Mouse (Mus musculus) midbrain, embryonic 10.5 days (tissue): ENCODE measurements around the gene Clec9a. TPM values are rescaled to one million over a fixed set of nuclear protein-coding genes. Genes with fewer than 3 reads are reported as not detected.

ENCODE experiments used
- DNase-seq: peaks from one replicate; pipeline ENCODE4 v3.0.0-alpha.2; 2017; ENCODE audit warnings: low spot score
- H3K27ac ChIP-seq: fragments of 300-500 bp; sonication (generic); replicated peaks from 2 replicates; pipeline ENCODE4 v1.5.1; 2016; ENCODE audit warnings: mild to moderate bottlenecking
- H3K27me3 ChIP-seq: fragments of 300-500 bp; sonication (generic); 2 replicates; pipeline ENCODE4 v1.6.1; 2016; ENCODE audit warnings: low read depth, mild to moderate bottlenecking; ENCODE audit not compliant: poor library complexity, severe bottlenecking
- H3K36me3 ChIP-seq: fragments of 300-500 bp; sonication (generic); 2 replicates; pipeline ENCODE4 v1.6.1; 2016; ENCODE audit warnings: mild to moderate bottlenecking, moderate library complexity
- H3K4me1 ChIP-seq: fragments of 300-500 bp; sonication (generic); 2 replicates; pipeline ENCODE4 v1.6.1; 2016
- H3K4me3 ChIP-seq: fragments of 300-500 bp; sonication (generic); 2 replicates; pipeline ENCODE4 v1.5.1; 2016; ENCODE audit warnings: mild to moderate bottlenecking, moderate library complexity
- H3K9me3 ChIP-seq: fragments of 300-500 bp; sonication (generic); replicated peaks from 2 replicates; pipeline ENCODE4 v1.6.1; 2016; ENCODE audit warnings: mild to moderate bottlenecking
- WGBS: fragments of 180-500 bp; shearing (Covaris S2); methylation state at CpG from one replicate; pipeline ENCODE4 v1.1.7; 2016; 5-methylcytosine and 5-hydroxymethylcytosine counted together
- polyA plus RNA-seq: library from polyadenylated mRNA; unstranded; fragments of >200 nt; fragmentation: Nextera tagmentation; extraction: Ambion mirVana; gene quantifications from 2 replicates; pipeline ENCODE4 v1.2.1, GENCODE M21; 2016

Gene Clec9a
- polyA plus RNA-seq, 1 experiment from 2014 or later = 0.21 TPM

DNA sequence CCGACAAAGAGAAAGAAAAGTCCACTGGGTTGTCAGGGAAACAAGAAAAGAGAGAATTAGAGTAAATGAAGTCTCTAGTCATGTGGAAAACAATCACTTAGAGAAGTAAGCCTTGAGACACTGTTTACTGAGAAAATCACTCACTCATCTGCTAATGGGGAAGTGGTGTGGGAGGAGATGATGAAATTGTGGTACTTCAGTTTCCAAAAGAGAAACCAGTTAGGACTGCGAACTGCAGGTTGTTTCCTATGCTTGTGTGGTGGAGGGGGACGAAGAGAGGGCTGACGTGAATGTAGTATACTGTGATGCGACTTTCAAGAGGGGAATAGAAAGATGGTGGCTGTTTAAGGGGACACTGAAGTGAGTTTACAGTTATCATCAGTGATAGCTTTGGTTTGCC is 25.6 kb downstream of the Clec9a start:
- H3K4me1 ChIP-seq = no peaks in the 10 kb centered on the region
- no peak overlapping the region for H3K4me3 ChIP-seq
- no peaks in the 10 kb centered on the region for H3K27me3 ChIP-seq
- no peaks in the 10 kb centered on the region for H3K36me3 ChIP-seq
- WGBS = 72% methylated on average over 5 of the region's 5 CpGs
- H3K27ac ChIP-seq = no peak overlapping the region
- no peaks in the 10 kb centered on the region for H3K9me3 ChIP-seq
- no peak for DNase-seq

DNA sequence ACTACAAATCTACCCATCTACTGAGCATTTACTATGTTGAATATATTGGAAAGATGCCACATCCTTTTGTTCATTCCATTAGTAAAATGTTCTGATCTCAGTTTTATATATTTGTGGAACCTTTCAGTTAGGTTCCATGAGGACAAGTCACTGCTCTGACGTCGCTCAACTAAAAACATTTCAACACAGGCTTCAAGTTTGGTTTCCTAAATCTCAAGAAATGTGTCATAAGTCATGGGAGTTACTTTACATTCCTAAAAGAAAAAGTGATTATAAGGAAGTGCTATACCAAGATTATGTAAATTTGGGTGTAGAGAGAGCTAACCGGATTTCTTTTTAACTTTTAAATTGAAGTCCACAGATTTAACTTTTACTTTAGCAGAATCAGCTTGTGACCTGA is 27.4 kb downstream of the Clec9a start:
- Histone ChIP-seq H3K27ac (no peak overlapping the region), H3K36me3 (no peaks in the 10 kb centered on the region), H3K4me1 (no peaks in the 10 kb centered on the region), H3K4me3 (no peak overlapping the region), H3K27me3 (no peaks in the 10 kb centered on the region), H3K9me3 (no peaks in the 10 kb centered on the region)
- 90% methylated on average over 3 of the region's 3 CpGs for WGBS
- DNase-seq = no peak

DNA sequence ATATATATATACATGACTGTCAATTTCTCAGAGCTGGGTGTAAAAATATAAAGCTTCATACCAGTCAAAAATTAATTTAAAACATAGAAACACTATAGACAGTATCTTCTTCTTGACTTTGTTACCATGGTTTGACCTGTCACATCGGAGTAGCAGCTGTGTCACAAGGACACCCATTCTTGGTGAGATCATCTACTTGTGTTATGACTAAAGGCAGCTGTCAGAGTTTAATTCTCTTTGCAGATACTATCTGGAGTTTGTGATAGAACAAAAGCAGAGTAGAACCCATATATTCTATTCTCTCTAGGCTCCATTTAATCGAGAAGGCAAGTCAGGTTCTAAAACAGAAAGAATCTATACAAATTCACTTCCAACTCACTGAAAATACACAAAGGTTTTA is 29.4 kb downstream of the Clec9a start:
- 86% methylated on average over 2 of the region's 2 CpGs for WGBS
- H3K27me3 ChIP-seq = no peaks in the 10 kb centered on the region
- H3K36me3 ChIP-seq = no peaks in the 10 kb centered on the region
- H3K4me3 ChIP-seq = no peak overlapping the region
- no peak overlapping the region for H3K27ac ChIP-seq
- no peak for DNase-seq
- H3K9me3 ChIP-seq = no peaks in the 10 kb centered on the region
- no peaks in the 10 kb centered on the region for H3K4me1 ChIP-seq

DNA sequence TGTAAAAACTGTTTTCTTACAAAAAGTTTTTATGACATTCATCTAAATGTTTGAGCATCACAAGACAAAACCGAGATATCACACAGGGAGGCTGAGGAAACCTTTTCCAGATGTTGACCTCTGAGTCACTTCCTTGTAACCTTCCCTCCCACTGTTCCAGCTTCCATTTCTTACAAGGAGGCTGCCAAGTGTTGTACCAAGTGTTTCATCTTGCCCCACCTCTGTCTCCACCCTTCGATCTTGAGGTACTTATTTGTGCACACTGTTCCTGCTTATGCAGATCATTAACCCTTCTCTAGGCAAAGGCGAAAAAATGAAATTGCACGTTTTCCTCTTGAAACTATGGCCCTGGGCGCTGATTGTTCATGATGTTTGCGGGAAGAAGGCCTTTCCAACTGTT is 41.1 kb downstream of the Clec9a start:
- 80% methylated on average over 6 of the region's 6 CpGs for WGBS
- Histone ChIP-seq H3K27me3 (no peaks in the 10 kb centered on the region), H3K4me1 (no peaks in the 10 kb centered on the region), H3K27ac (no peak overlapping the region), H3K9me3 (no peaks in the 10 kb centered on the region), H3K4me3 (no peak overlapping the region), H3K36me3 (no peaks in the 10 kb centered on the region)
- no peak for DNase-seq

DNA sequence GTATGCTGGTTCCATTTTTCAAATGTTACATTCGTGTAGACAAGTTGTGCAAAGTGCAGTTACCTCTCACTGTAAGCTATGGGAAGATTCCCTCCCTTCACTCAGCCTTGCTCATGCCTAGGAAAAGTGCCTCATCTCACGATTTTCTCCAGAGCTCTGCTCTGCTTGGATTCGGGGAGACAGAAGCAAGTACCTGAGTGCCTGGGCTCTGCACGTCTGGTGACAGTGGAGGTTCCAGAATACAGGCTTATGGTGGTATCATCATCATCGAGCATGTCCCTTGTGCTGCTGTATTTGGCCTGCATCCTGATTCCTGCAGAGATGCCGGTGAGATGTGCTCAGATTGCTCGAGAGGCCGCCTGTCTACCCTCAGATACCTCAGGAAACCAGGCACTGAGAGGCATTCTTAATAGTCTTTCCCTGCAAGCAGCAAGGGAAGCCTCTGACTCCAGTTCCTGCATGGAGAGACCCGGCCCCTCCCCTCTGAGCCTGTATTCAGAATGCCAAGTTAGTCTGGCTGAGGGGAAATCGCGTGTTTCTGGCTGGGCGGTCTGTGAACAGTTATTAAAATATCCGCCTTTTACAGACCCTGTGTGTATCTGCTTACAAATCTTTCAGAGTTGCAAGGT is 42.9 kb downstream of the Clec9a start, which contains the start of gene Clec1a:
Clec1a (minus strand) TSS at position 590 of the 629 bp plus-strand sequence.
- no peaks in the 10 kb centered on the region for H3K27me3 ChIP-seq
- H3K4me1 ChIP-seq = no peaks in the 10 kb centered on the region
- H3K36me3 ChIP-seq = no peaks in the 10 kb centered on the region
- H3K4me3 ChIP-seq = no peak within 1 kb of the TSS
- 69% methylated on average over 13 of the region's 13 CpGs for WGBS
- H3K27ac ChIP-seq = no peak within 1 kb of the TSS
- DNase-seq = no peak
- no peaks in the 10 kb centered on the region for H3K9me3 ChIP-seq

DNA sequence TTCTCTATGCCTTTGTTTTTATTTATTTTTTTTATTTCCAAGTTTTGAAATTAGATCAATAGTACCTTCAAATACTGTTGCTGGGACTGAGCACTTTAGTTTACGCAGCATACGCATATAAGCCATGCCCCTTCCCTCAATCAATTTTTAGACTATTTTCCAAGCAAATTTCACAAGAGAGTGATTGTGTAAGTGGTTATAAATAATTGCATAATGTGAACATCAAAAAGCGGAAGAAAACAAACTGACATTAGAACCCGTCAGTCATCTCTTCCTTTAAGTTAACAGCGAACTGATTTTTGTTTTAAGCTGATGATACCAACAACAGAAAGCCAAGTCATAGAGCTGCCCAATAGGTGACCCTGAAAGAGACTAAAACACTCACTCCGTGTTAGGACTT is 62.7 kb downstream of the Clec9a start:
- Histone ChIP-seq H3K4me1 (no peaks in the 10 kb centered on the region), H3K27me3 (no peaks in the 10 kb centered on the region), H3K36me3 (no peaks in the 10 kb centered on the region), H3K27ac (no peak overlapping the region), H3K9me3 (no peaks in the 10 kb centered on the region), H3K4me3 (no peak overlapping the region)
- no peak for DNase-seq
- 94% methylated on average over 6 of the region's 6 CpGs for whole genome bisulfite sequencing

DNA sequence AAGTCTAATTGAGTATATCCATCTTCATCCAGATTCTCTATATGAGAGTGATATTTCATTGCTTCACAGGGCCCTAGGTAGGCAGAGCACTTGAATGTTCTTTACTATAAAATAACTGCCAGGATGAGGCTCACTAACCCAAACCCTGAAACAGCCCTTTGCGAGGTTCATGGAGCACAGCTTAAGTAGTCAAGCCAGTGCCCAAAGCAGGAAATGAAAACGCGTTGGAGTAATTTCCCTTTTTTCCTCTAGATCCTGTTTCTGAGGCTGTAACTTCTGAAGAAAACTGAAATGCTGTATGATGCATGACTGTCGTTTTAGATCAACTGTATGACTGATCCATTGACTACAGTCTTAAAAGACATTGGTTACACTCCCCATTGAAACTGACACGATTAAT is 64.0 kb downstream of the Clec9a start:
- H3K9me3 ChIP-seq = no peaks in the 10 kb centered on the region
- H3K27ac ChIP-seq = no peak overlapping the region
- no peak for DNase-seq
- 85% methylated on average over 5 of the region's 5 CpGs for WGBS
- no peaks in the 10 kb centered on the region for H3K4me1 ChIP-seq
- H3K27me3 ChIP-seq = no peaks in the 10 kb centered on the region
- H3K36me3 ChIP-seq = no peaks in the 10 kb centered on the region
- H3K4me3 ChIP-seq = no peak overlapping the region

Other genes with a start within 250 kb of the Clec9a start
- gene Clec2d, start 228.2 kb upstream of the Clec9a start, polyA plus RNA-seq = not detected in 2 replicates
- gene Cd69, start 133.4 kb upstream of the Clec9a start, polyA plus RNA-seq = 0.10 and 0.17 TPM in 2 replicates
- gene 4922502D21Rik, start 77.1 kb upstream of the Clec9a start, polyA plus RNA-seq = not detected in 2 replicates
- 0.09 and 0.26 TPM in 2 replicates for gene Clec12a, start 66.2 kb upstream of the Clec9a start, polyA plus RNA-seq
- not detected in 2 replicates for gene Clec12b, start 23.0 kb upstream of the Clec9a start, polyA plus RNA-seq
- 12.0 and 20.7 TPM in 2 replicates for gene Clec1b, start 11.6 kb upstream of the Clec9a start, polyA plus RNA-seq
- gene Clec1a, start 43.1 kb downstream of the Clec9a start, polyA plus RNA-seq = 0.42 and 0.68 TPM in 2 replicates
- gene Olr1, start 98.3 kb downstream of the Clec9a start, polyA plus RNA-seq = 0.10 TPM in 1 of 2 replicates, not detected in the other
- gene Tmem52b, start 103.7 kb downstream of the Clec9a start, polyA plus RNA-seq = not detected in 2 replicates
- gene Gabarapl1, start 124.3 kb downstream of the Clec9a start, polyA plus RNA-seq = 47.1 and 59.3 TPM in 2 replicates
- not detected in 2 replicates for gene Klre1, start 169.0 kb downstream of the Clec9a start, polyA plus RNA-seq
- 0.14 TPM in 1 of 2 replicates, not detected in the other for gene Klrd1, start 182.9 kb downstream of the Clec9a start, polyA plus RNA-seq
- 0.22 and 0.39 TPM in 2 replicates for gene Klrk1, start 215.0 kb downstream of the Clec9a start, polyA plus RNA-seq
- gene Klrc3, start 234.5 kb downstream of the Clec9a start, polyA plus RNA-seq = not detected in 2 replicates